Mouse (Mus musculus): ENCODE measurements at regions not wholly inside any gene's neighbourhood (a gene's known extent, or its start where the extent isn't known, plus 50 kb on each side); places are given as distances from the start of the nearest gene placed in this dataset.

DNA sequence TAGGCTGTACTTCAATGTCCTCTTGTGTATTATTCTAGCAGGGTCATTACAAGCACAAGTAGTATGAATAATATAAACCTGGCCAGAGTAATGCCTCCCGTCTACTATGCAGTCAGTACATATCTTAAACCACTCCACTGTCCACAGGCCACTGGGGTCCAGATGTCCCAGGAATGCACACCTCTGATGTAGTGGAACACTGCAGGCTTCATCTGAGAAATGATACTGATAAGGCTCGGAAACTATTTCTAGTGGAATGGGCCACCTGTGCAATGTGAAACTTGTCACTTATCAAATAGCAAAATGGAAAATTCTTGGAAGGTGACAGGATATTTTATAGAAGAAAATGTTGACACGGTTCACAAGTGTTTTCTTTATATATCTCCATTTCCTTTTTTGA lies 477.6 kb upstream of the Gm9747 start:
- TF ChIP-seq JUN (IDR thresholded peaks at IDR 0.05; ENCODE audit: insufficient read depth, low read depth, low read length) (no peak), KAT2A (IDR thresholded peaks at IDR 0.05; ENCODE audit: insufficient replicate concordance, low read length) (no peak), ZKSCAN1 (IDR thresholded peaks at IDR 0.05; ENCODE audit: borderline replicate concordance, low read depth, low read length) (no peak), ETS1 (conservative IDR thresholded peaks at IDR 0.05; ENCODE audit: low read depth, low read length) (no peak), GABPA (IDR thresholded peaks at IDR 0.05; ENCODE audit: insufficient replicate concordance, low read depth, low read length) (no peak), CHD2 (IDR thresholded peaks at IDR 0.05; ENCODE audit: low read length) (no peak), ZNF384 (IDR thresholded peaks at IDR 0.05; ENCODE audit: low read depth, low read length) (no peak), CTCF (conservative IDR thresholded peaks at IDR 0.05 in 1 of 2, IDR thresholded peaks at IDR 0.05 in 1 of 2; ENCODE audit: low read depth in 2 of 2, low read length in 2 of 2) (no peak), POLR2A (IDR thresholded peaks at IDR 0.05; ENCODE audit: low read depth, low read length) (no peak), SMC3 (IDR thresholded peaks at IDR 0.05; ENCODE audit: low read depth, low read length) (no peak), POLR2AphosphoS2 (IDR thresholded peaks at IDR 0.05; ENCODE audit: low read depth, low read length) (no peak), TCF12 (IDR thresholded peaks at IDR 0.05; ENCODE audit: low read depth, low read length) (no peak), CHD1 (IDR thresholded peaks at IDR 0.05; ENCODE audit: low read depth, low read length) (no peak)
- in situ Hi-C loops (cut with MboI; ENCODE audit: low pct_ligation_motif_present, low pct_unique_long_range_greater_than_20kb, low sequenced_read_pairs): no loop called here
- dilution Hi-C loops (cut with MboI; ENCODE audit: extremely low pct_ligation_motif_present, extremely low pct_unique_long_range_greater_than_20kb, low sequenced_read_pairs): no loop called here
- DNase-seq (ENCODE audit: extremely low read depth): no peak
- no peak overlapping the region for H3K9ac ChIP-seq (ENCODE audit: insufficient read depth, low read depth)
- H3K9me3 ChIP-seq (replicated peaks; ENCODE audit: low read length): no peaks in the 10 kb centered on the region
- no peak overlapping the region for H3K27ac ChIP-seq (ENCODE audit: insufficient read depth, low read depth)
- peaks cover 0 to 3% of the 10 kb centered on the region in 2 experiments; a peak in 2 of 4 replicates for H3K4me1 ChIP-seq (ENCODE audit: control insufficient read depth in 1 of 2, insufficient read depth in 2 of 2)
- no peaks in the 10 kb centered on the region for H3K36me3 ChIP-seq (replicated peaks in 1 of 2; ENCODE audit: control insufficient read depth in 1 of 2, insufficient read depth in 1 of 2, low read length in 1 of 2)
- no peak overlapping the region for H3K4me3 ChIP-seq (replicated peaks in 1 of 3; ENCODE audit: low read depth in 2 of 3, low read length in 2 of 3, poor library complexity in 1 of 3)
- H3K4me2 ChIP-seq (ENCODE audit: insufficient read depth, low read depth, poor library complexity, severe bottlenecking): no peak overlapping the region
- no peaks in the 10 kb centered on the region for H3K27me3 ChIP-seq (replicated peaks)
- no peaks in the 10 kb centered on the region for H3K79me2 ChIP-seq (replicated peaks; ENCODE audit: control insufficient read depth, extremely low read depth, insufficient read depth, poor library complexity, severe bottlenecking)

DNA sequence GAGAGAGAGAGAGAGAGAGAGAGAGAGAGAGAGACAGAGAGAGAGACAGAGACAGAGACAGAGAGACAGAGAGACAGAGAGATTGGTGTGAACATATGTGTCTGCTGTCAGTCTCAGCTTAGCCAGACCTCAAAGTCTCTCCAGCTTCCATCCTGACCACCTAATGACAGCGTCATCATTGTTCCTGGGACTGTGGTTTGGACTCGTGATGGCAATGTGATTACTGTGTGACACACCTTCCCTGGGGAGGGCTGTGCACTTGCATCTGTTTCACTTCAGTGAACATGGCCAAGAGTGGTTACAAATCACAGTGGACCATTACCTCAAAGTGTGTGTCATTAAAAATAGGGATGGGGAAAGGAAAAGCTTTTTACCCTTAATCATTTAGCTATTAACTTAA lies 477.2 kb upstream of the Gm9747 start:
- no peaks in the 10 kb centered on the region for H3K79me2 ChIP-seq (replicated peaks; ENCODE audit: control insufficient read depth, extremely low read depth, insufficient read depth, poor library complexity, severe bottlenecking)
- peaks cover 0 to 3% of the 10 kb centered on the region in 2 experiments; a peak in 2 of 4 replicates for H3K4me1 ChIP-seq (ENCODE audit: control insufficient read depth in 1 of 2, insufficient read depth in 2 of 2)
- in situ Hi-C loops (cut with MboI; ENCODE audit: low pct_ligation_motif_present, low pct_unique_long_range_greater_than_20kb, low sequenced_read_pairs) (no loop called here), dilution Hi-C loops (cut with MboI; ENCODE audit: extremely low pct_ligation_motif_present, extremely low pct_unique_long_range_greater_than_20kb, low sequenced_read_pairs) (no loop called here)
- H3K36me3 ChIP-seq (replicated peaks in 1 of 2; ENCODE audit: control insufficient read depth in 1 of 2, insufficient read depth in 1 of 2, low read length in 1 of 2): no peaks in the 10 kb centered on the region
- H3K27me3 ChIP-seq (replicated peaks): no peaks in the 10 kb centered on the region
- no peak overlapping the region for H3K4me2 ChIP-seq (ENCODE audit: insufficient read depth, low read depth, poor library complexity, severe bottlenecking)
- no peak overlapping the region for H3K9ac ChIP-seq (ENCODE audit: insufficient read depth, low read depth)
- H3K27ac ChIP-seq (ENCODE audit: insufficient read depth, low read depth): no peak overlapping the region
- no peaks in the 10 kb centered on the region for H3K9me3 ChIP-seq (replicated peaks; ENCODE audit: low read length)
- DNase-seq (ENCODE audit: extremely low read depth): peak; percentile 21
- peak; percentile 46 for TF ChIP-seq BHLHE40 (IDR thresholded peaks at IDR 0.05; ENCODE audit: low read depth, low read length)
- no peak for TF ChIP-seq ETS1 (conservative IDR thresholded peaks at IDR 0.05; ENCODE audit: low read depth, low read length)
- H3K4me3 ChIP-seq (replicated peaks in 1 of 3; ENCODE audit: low read depth in 2 of 3, low read length in 2 of 3, poor library complexity in 1 of 3): no peak overlapping the region

DNA sequence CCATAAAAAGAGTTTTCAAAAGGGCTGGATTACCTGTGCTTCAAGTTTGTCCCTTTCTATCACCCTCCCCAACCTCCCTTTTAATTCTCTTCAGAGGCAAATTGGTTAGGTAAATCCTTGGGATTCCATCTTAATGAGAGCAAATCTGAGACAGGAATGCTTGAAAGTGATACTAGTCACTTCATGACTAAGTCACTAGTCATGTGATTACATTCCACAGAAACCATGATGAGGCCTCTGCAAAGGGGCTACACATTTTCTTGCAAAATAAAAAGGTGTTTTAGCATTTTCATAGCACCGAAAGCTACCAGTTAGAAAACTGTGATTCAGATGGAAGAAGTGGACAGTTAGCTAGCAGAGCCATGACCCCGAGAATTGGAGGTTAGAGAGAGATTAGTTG lies 473.0 kb upstream of the Gm9747 start:
- Histone ChIP-seq H3K27me3 (replicated peaks) (no peaks in the 10 kb centered on the region), H3K36me3 (replicated peaks in 1 of 2; ENCODE audit: control insufficient read depth in 1 of 2, insufficient read depth in 1 of 2, low read length in 1 of 2) (no peaks in the 10 kb centered on the region), H3K4me3 (replicated peaks in 1 of 3; ENCODE audit: low read depth in 2 of 3, low read length in 2 of 3, poor library complexity in 1 of 3) (no peak overlapping the region), H3K27ac (ENCODE audit: insufficient read depth, low read depth) (no peak overlapping the region), H3K9me3 (replicated peaks; ENCODE audit: low read length) (no peaks in the 10 kb centered on the region), H3K4me2 (ENCODE audit: insufficient read depth, low read depth, poor library complexity, severe bottlenecking) (no peak overlapping the region), H3K4me1 (ENCODE audit: control insufficient read depth in 1 of 2, insufficient read depth in 2 of 2) (peaks cover 0 to 3% of the 10 kb centered on the region in 2 experiments; a peak in 2 of 4 replicates), H3K9ac (ENCODE audit: insufficient read depth, low read depth) (no peak overlapping the region), H3K79me2 (replicated peaks; ENCODE audit: control insufficient read depth, extremely low read depth, insufficient read depth, poor library complexity, severe bottlenecking) (no peaks in the 10 kb centered on the region)
- DNase-seq (ENCODE audit: extremely low read depth): no peak
- TF ChIP-seq ZKSCAN1 (IDR thresholded peaks at IDR 0.05; ENCODE audit: borderline replicate concordance, low read depth, low read length) (no peak), CTCF (conservative IDR thresholded peaks at IDR 0.05 in 1 of 2, IDR thresholded peaks at IDR 0.05 in 1 of 2; ENCODE audit: low read depth in 2 of 2, low read length in 2 of 2) (no peak), E2F4 (IDR thresholded peaks at IDR 0.05; ENCODE audit: insufficient replicate concordance, low read depth, low read length) (no peak), NELFE (IDR thresholded peaks at IDR 0.05; ENCODE audit: low read depth, low read length) (no peak), ZMIZ1 (IDR thresholded peaks at IDR 0.05; ENCODE audit: low read depth, low read length) (no peak), POLR2A (IDR thresholded peaks at IDR 0.05; ENCODE audit: low read depth, low read length) (no peak), MAX (IDR thresholded peaks at IDR 0.05; ENCODE audit: low read length) (no peak), MXI1 (IDR thresholded peaks at IDR 0.05; ENCODE audit: low read depth, low read length) (no peak), TBP (conservative IDR thresholded peaks at IDR 0.05; ENCODE audit: low read depth, low read length) (no peak), ZC3H11A (IDR thresholded peaks at IDR 0.05; ENCODE audit: low read depth, low read length) (no peak), POLR2AphosphoS2 (IDR thresholded peaks at IDR 0.05; ENCODE audit: low read depth, low read length) (no peak), CHD2 (IDR thresholded peaks at IDR 0.05; ENCODE audit: low read length) (no peak), IRF4 (IDR thresholded peaks at IDR 0.05; ENCODE audit: low read depth, low read length) (no peak), USF1 (IDR thresholded peaks at IDR 0.05; ENCODE audit: low read depth, low read length) (no peak)
- dilution Hi-C loops (cut with MboI; ENCODE audit: extremely low pct_ligation_motif_present, extremely low pct_unique_long_range_greater_than_20kb, low sequenced_read_pairs): no loop called here
- in situ Hi-C loops (cut with MboI; ENCODE audit: low pct_ligation_motif_present, low pct_unique_long_range_greater_than_20kb, low sequenced_read_pairs): no loop called here

Measured in CH12.LX (cell line).